Mouse (Mus musculus) forebrain, embryonic 12.5 days (tissue): ENCODE data around the gene Lipe. TPM values are rescaled to one million over a fixed set of nuclear protein-coding genes. Genes with fewer than 3 reads are reported as not detected.
"Not testable (repeated sequence)": the region's sequence is repeated elsewhere in the genome, so short reads cannot be mapped to it uniquely, and the experiment has no call there.

ENCODE experiments used
- ATAC-seq: fragments of 200-750 bp; cut with Nextera tagmentation; 2 replicates; pipeline ENCODE4 v1.8.0; 2017; ENCODE audit warnings: moderate TSS enrichment; ENCODE audit not compliant: low FRiP score
- H3K27ac ChIP-seq: fragments of 300-500 bp; sonication (generic); 2 replicates; pipeline ENCODE4 v1.5.1; 2016; ENCODE audit warnings: mild to moderate bottlenecking
- H3K27me3 ChIP-seq: fragments of 300-500 bp; sonication (generic); 2 replicates; pipeline ENCODE4 v1.6.1; 2016; ENCODE audit warnings: mild to moderate bottlenecking
- H3K36me3 ChIP-seq: fragments of 300-500 bp; sonication (generic); replicated peaks from 2 replicates; pipeline ENCODE4 v1.6.1; 2016; ENCODE audit warnings: mild to moderate bottlenecking
- H3K4me1 ChIP-seq: fragments of 300-500 bp; sonication (generic); 2 replicates; pipeline ENCODE4 v1.6.1; 2016
- H3K4me2 ChIP-seq: fragments of 300-500 bp; sonication (generic); 2 replicates; pipeline ENCODE4 v1.6.1; 2016; ENCODE audit warnings: mild to moderate bottlenecking, moderate library complexity
- H3K4me3 ChIP-seq: fragments of 300-500 bp; sonication (generic); replicated peaks from 2 replicates; pipeline ENCODE4 v1.5.1; 2016; ENCODE audit warnings: mild to moderate bottlenecking
- H3K9ac ChIP-seq: fragments of 300-500 bp; sonication (generic); 2 replicates; pipeline ENCODE4 v1.6.1; 2016; ENCODE audit warnings: mild to moderate bottlenecking
- H3K9me3 ChIP-seq: fragments of 300-500 bp; sonication (generic); 2 replicates; pipeline ENCODE4 v1.6.1; 2016
- WGBS: fragments of 180-500 bp; shearing (Covaris S2); methylation state at CpG from one replicate; pipeline ENCODE4 v1.1.7; 2016; 5-methylcytosine and 5-hydroxymethylcytosine counted together
- polyA plus RNA-seq: library from polyadenylated mRNA; unstranded; fragments of >200 nt; fragmentation: Nextera tagmentation; extraction: Ambion mirVana; gene quantifications from 2 replicates; pipeline ENCODE4 v1.2.1, GENCODE M21; 2016

The Lipe gene
- polyA plus RNA-seq, 1 experiment from 2014 or later, result 8.8 TPM

DNA sequence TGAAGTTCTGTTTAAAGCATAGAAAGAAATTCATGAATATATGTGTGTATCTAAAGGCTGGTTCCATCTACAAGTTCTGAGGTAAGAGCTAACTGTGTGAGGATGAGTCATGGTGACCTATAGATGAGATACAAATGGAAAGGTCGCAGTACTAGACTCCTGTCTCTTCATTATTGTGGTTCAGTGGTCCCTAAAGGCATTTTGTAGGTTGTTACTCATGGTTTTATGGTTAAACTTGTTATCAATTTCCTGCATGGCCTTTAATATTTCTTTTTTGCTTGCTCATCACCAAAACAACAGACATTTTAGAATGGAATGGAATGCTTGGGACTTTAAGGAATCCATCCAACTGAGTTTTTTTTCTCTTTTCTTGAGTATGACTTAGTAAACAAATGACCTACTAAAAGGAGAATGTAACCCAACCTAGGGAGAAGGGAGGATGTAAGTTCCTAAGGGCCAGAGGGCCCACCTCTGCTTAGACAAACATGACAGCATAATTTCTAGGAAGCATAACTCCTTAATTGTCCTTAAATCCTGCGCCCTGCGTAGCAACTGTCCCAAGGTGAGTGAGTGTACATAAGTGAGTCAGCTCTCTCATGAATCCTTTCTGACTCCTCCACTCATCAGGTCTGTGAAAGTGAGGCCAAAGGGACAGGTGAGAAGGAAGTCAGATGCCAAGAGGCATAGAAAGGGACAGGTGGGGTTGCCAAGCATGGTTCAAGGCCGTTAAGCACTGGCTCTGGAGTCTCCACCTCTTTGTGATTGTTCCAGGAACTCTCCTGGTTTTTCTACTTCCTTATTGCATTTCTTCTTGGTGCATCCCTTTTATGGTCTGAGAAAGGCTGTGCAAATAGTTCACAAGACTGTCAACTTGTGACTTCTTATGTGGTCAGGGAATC lies 31.6 kb upstream of the Lipe start:
- no peaks in the 10 kb centered on the region for H3K27me3 ChIP-seq
- H3K4me2 ChIP-seq, result no peak overlapping the region
- H3K27ac ChIP-seq, result no peak overlapping the region
- no peaks in the 10 kb centered on the region for H3K36me3 ChIP-seq
- H3K9ac ChIP-seq, result no peak overlapping the region
- no peak for ATAC-seq
- peaks cover 11% of the 10 kb centered on the region for H3K4me1 ChIP-seq
- H3K9me3 ChIP-seq, result no peaks in the 10 kb centered on the region
- WGBS, result 88% methylated on average over 4 of the region's 4 CpGs
- no peak overlapping the region for H3K4me3 ChIP-seq

DNA sequence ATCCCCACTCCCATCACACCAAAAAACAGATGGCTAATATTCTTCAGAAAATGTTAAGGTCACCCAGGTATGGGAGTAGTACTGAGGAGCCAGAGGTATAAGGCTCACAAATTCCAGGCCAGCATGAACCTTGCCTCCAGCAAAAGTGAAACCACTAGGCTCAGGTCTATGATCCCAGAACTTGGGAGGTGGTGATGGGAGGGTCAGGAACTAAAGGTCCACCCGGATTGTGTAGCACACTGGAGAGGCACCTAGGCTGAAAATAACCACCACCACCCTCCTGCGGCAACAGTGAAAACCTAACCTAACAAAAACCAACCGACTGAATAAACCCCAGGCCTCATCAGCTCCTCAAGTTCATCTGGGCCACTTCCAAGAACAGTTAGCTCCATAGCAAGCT lies 29.8 kb upstream of the Lipe start:
- H3K27ac ChIP-seq, result no peak overlapping the region
- no peaks in the 10 kb centered on the region for H3K27me3 ChIP-seq
- no peak overlapping the region for H3K4me3 ChIP-seq
- 86% methylated on average over 3 of the region's 3 CpGs for WGBS
- no peak for ATAC-seq
- H3K4me2 ChIP-seq, result no peak overlapping the region
- no peaks in the 10 kb centered on the region for H3K9me3 ChIP-seq
- H3K4me1 ChIP-seq, result peaks cover 6% of the 10 kb centered on the region
- H3K36me3 ChIP-seq, result no peaks in the 10 kb centered on the region
- H3K9ac ChIP-seq, result no peak overlapping the region

DNA sequence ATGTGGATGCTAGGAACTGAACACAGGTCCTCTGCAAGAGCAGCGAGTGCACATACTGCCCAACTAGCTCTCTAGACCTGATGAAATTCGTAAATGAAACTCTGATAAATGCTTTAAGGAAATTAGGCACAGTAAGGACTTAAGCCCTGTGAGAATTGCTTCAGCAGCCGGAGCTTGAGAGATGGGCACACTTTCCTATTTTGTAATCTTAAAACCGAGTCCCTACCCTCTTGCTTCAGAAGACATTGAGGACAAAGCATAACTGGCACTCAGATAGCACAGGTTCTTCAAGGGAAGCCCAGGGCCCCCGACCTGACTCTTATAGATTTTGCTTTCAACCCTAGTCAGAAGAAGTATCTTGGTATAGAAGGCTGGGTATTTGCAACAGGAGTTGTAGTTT lies 28.6 kb upstream of the Lipe start:
- Histone ChIP-seq H3K4me2 (no peak overlapping the region), H3K4me1 (no peaks in the 10 kb centered on the region), H3K27ac (no peak overlapping the region), H3K9ac (no peak overlapping the region), H3K4me3 (no peak overlapping the region), H3K9me3 (no peaks in the 10 kb centered on the region), H3K36me3 (no peaks in the 10 kb centered on the region), H3K27me3 (peaks cover 9% of the 10 kb centered on the region)
- ATAC-seq, result no peak
- WGBS, result 83% methylated on average over 5 of the region's 5 CpGs

DNA sequence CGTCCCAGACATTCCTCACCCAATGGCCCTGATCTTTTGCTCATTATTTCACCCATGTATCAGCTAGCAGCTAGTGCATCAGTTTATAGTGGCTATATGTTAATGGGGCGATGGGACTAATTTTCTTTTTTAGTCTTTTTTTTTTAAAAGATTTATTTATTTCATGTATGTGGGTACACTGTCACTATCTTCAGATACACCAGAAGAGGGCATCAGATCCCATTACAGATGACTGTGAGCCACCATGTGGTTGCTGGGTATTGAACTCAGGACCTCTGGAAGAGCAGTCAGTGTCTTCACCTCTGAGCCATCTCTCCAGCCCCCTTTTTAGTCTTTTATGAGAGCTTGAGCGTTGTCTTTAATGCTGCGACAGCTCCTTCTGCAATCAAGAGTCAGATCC lies 27.9 kb upstream of the Lipe start:
- H3K9ac ChIP-seq, H3K4me3 ChIP-seq, H3K9me3 ChIP-seq, H3K4me1 ChIP-seq, H3K36me3 ChIP-seq, ATAC-seq, H3K4me2 ChIP-seq, H3K27ac ChIP-seq, H3K27me3 ChIP-seq: not testable (repeated sequence)
- 91% methylated on average over 4 of the region's 4 CpGs for WGBS

DNA sequence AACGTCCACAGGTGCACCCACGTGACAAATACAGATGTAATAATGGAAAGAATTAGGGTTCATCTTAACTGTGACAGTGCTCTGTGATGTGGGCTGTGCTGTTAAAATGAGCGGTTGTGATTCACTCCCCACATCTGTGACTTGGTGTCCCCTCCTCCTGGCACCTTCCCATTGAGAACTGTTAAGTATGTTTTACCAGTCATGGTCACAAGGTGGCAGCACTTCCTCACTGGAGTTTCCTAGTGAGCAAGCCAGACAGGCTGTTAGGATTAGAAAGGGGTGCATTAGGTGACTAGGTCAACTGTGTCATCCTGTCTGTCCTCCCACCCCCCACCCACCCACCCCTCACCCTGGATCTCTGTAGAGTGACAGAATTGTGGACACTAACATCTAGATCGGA lies 25.9 kb upstream of the Lipe start:
- no peaks in the 10 kb centered on the region for H3K36me3 ChIP-seq
- H3K4me3 ChIP-seq, result no peak overlapping the region
- ATAC-seq, result peak; percentile 44; the same call in 1 of the 2 replicates
- no peaks in the 10 kb centered on the region for H3K9me3 ChIP-seq
- H3K4me2 ChIP-seq, result no peak overlapping the region
- WGBS, result 39% methylated on average over 4 of the region's 4 CpGs
- H3K27ac ChIP-seq, result no peak overlapping the region
- H3K9ac ChIP-seq, result no peak overlapping the region
- peaks cover 9% of the 10 kb centered on the region for H3K27me3 ChIP-seq
- no peaks in the 10 kb centered on the region for H3K4me1 ChIP-seq

DNA sequence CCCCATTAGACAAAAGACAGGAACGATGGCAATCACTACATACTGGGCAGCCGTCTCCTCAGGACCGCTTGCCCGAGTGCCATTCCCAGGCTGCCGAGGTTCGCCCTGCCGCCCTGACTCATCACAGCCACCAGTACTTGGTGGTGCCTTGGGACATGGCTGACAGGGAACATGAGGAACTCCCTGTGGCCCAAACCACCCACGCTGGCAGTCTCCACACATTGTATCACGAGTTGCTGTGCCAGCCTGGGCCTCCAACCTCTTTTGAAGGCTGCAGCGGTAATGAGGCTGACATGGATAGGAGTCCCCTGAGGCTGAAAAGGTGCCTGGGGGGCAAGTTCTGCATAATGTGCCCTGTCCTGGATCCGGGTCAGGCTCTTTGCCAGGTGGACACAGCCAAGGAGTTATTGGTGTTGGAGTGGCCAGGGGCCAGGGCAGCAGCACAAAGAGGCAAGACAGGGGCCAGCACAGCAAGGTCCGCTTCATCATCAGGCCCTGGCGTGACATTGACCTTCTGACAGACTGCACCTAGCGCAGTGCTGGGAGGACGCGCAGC lies 23.9 kb upstream of the Lipe start:
- Histone ChIP-seq H3K4me1 (no peaks in the 10 kb centered on the region), H3K36me3 (no peaks in the 10 kb centered on the region), H3K9me3 (no peaks in the 10 kb centered on the region), H3K9ac (no peak overlapping the region), H3K27me3 (peaks cover 9% of the 10 kb centered on the region), H3K4me3 (no peak overlapping the region), H3K4me2 (no peak overlapping the region), H3K27ac (no peak overlapping the region)
- ATAC-seq, result no peak
- 70% methylated on average over 16 of the region's 16 CpGs for WGBS

DNA sequence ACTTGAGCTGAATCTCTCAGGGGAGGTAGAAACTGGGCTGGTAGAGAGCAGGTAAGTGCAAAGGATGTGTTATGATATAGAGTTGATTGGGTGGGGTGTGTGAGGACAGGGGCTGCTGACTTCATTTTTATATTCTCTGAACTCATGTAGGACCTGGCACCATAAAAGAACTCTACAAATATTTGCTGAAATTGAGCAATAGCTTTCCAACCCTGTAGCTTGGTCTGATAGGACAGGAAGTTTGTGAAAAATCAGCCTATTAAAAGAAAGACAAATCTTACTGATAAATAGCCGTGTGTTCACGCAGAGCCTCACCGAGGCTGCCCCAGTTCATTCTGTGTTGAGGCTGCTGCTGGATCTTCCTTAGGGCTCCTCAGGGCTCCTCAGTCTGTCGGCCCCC lies 21.4 kb upstream of the Lipe start:
- Histone ChIP-seq H3K4me3 (no peak overlapping the region), H3K27ac (no peak overlapping the region), H3K36me3 (no peaks in the 10 kb centered on the region), H3K9me3 (no peaks in the 10 kb centered on the region), H3K4me1 (no peaks in the 10 kb centered on the region), H3K4me2 (no peak overlapping the region), H3K27me3 (peaks cover 9% of the 10 kb centered on the region), H3K9ac (no peak overlapping the region)
- WGBS, result 87% methylated on average over 4 of the region's 4 CpGs
- ATAC-seq, result no peak

DNA sequence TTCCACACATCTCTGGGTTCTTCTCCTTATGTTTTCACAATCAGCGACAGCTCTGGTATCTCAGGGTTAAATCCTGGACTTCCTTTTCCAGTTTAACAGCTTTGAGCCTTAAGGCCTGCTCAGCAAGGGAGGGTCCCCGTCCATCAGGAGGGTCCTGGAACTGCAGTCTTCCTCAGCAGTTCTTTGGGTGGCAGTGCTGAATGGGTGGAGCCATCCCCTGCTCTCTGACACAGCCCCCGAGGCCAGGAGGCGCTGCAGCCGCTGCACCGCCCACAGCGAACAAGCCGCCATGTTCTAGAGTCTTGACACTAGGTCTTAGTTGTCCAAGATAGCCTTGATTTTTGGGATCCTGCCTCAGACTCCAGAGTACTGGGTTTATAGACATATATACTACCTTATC lies 21.0 kb upstream of the Lipe start:
- H3K36me3 ChIP-seq, result no peaks in the 10 kb centered on the region
- H3K9me3 ChIP-seq, result no peaks in the 10 kb centered on the region
- H3K4me1 ChIP-seq, result no peaks in the 10 kb centered on the region
- ATAC-seq, result no peak
- H3K27me3 ChIP-seq, result peaks cover 9% of the 10 kb centered on the region
- WGBS, result 81% methylated on average over 8 of the region's 8 CpGs
- H3K27ac ChIP-seq, result no peak overlapping the region
- no peak overlapping the region for H3K9ac ChIP-seq
- H3K4me3 ChIP-seq, result no peak overlapping the region
- no peak overlapping the region for H3K4me2 ChIP-seq

DNA sequence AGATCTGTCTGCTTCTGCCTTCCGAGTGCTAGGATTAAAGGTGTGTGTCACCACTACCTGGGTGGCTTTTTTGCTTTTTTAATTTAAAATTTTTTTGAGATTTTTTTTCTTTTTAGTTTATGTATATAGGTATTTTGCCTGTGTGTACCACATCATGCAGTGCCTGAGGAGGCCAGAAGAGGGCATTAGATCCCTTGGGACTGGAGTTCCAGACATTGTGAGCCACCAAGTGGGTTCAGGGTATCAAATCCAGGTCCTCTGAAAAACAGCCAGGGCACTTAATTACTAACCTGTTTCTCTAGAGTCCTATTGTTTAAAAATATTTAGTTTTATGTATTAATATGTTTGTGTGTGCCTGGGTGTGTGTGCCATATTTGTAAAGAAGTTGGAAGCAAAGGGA lies 19.1 kb upstream of the Lipe start:
- Histone ChIP-seq H3K9me3 (no peaks in the 10 kb centered on the region), H3K4me2 (no peak overlapping the region), H3K27ac (no peak overlapping the region), H3K27me3 (peaks cover 4% of the 10 kb centered on the region), H3K36me3 (no peaks in the 10 kb centered on the region), H3K9ac (no peak overlapping the region), H3K4me3 (no peak overlapping the region), H3K4me1 (0 out of 2 replicates have a peak, but pooled peaks cover 6% of the 10 kb centered on the region)
- WGBS, result 81% methylated on average over 1 of the region's 1 CpGs
- ATAC-seq, result no peak

DNA sequence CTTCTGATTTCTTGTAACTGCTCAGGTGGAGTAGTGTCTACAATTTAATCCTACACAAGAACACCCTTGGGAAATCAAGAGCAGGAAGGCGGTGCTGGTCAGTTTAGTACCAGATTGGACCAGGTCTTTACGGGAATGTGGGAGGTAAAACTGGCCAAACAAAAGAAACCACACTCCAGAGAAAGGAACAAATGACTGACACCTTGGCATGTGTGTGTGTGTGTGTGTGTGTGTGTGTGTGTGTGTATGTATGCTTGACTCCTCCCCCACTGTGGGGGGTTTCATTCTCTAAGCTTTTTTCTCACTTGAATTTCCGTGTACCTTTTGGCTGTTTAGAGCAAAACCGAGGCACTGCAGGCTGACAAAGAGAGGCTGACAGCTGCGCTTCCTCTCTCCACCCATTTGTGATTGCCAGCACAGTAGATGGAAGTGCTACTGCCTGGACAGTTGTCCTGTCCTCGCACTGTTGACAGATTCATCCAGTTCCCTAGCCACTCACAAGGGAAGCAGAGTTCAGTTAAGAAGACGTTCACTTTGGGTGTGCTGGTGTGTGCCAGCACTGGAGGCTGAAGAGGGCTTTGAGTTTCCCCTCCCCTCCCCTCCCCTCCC lies 14.4 kb upstream of the Lipe start, which contains the start of gene Cxcl17:
Gene Cxcl17 (minus strand): TSS at position 54 of the 609 bp plus-strand sequence.
- Histone ChIP-seq H3K27ac (no peak within 1 kb of the TSS), H3K27me3 (no peaks in the 10 kb centered on the region)
- WGBS, result 52% methylated on average over 7 of the region's 7 CpGs

DNA sequence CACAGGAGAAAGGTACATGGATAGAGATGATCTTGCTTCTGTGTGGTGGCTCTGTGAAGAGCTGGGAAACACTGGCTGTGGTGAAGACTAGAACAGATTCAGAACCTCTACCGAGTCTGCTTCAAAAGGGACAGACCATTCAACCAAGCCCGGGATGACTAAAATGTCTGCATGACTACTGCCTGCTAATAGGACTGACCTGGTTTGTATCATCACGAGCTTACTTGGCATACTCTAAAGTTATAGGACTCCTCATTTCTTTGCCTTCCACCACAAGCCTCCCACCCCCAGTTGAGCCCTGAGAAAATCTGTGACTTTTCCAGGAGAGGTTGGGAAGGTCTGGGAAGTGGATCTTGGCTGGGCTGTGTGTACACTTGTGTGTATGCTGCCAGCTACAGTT lies 13.4 kb upstream of the Lipe start:
- Histone ChIP-seq H3K4me3 (no peak overlapping the region), H3K4me1 (0 out of 2 replicates have a peak, but pooled peaks cover 6% of the 10 kb centered on the region), H3K9me3 (no peaks in the 10 kb centered on the region), H3K27me3 (no peaks in the 10 kb centered on the region), H3K9ac (no peak overlapping the region), H3K36me3 (no peaks in the 10 kb centered on the region), H3K27ac (no peak overlapping the region), H3K4me2 (no peak overlapping the region)
- WGBS, result 86% methylated on average over 3 of the region's 3 CpGs
- no peak for ATAC-seq

More for the DNA sequence above, 14.4 kb upstream of the Lipe start, which contains the start of gene Cxcl17:
- H3K4me2 ChIP-seq, result no peak within 1 kb of the TSS
- H3K36me3 ChIP-seq, result no peaks in the 10 kb centered on the region
- no peak for ATAC-seq
- H3K4me1 ChIP-seq, result 0 out of 2 replicates have a peak, but pooled peaks cover 6% of the 10 kb centered on the region
- no peak within 1 kb of the TSS for H3K4me3 ChIP-seq
- H3K9ac ChIP-seq, result no peak within 1 kb of the TSS
- no peaks in the 10 kb centered on the region for H3K9me3 ChIP-seq

DNA sequence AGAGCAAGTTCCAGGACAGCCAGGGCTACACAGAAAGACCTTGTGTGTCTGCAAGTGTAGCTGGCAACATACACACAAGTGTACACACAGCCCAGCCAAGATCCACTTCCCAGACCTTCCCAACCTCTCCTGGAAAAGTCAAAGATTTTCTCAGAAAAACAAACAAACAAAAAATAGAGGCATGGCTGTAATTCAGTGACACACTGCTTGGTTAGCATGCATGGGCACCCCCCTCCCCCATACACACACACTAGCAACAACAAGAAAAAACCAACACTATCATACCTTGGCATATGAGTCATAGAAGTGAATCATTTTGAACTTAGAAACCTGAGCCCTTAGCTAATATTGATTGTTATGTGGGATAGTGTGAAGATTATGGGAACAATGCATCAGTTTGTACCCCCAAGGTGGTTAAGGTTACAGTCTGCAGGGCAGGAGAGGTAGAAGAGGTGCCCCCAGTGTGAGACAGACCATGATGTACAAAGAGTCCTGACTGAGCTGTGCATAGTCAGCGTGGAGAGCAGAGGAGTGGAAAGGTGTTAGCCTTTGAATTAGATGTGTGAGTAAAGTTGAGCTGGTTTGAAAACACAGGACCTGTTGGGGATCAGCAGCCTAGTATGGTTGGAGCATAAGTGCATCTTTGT lies 12.6 kb upstream of the Lipe start:
- Histone ChIP-seq H3K27ac (no peak overlapping the region), H3K9ac (no peak overlapping the region), H3K27me3 (no peaks in the 10 kb centered on the region), H3K36me3 (no peaks in the 10 kb centered on the region), H3K4me2 (no peak overlapping the region), H3K9me3 (no peaks in the 10 kb centered on the region), H3K4me1 (0 out of 2 replicates have a peak, but pooled peaks cover 6% of the 10 kb centered on the region), H3K4me3 (no peak overlapping the region)
- 85% methylated on average over 1 of the region's 1 CpGs for WGBS
- no peak for ATAC-seq
